Mouse (Mus musculus) mature B cell (primary cell): Measurements from ENCODE around the gene Upf1.

ENCODE experiments used
- in situ Hi-C: fragments of 300-500 bp; cut with MboI; formaldehyde crosslinking; loops from 2 replicates; pipeline ENCODE4 v1.14.3; 2019

Gene Upf1

GRCm38 (mm10) chr8:70359411-70359810 is 6.3 kb upstream of the Upf1 start:
- in situ Hi-C loops, result no loop called here

GRCm38 (mm10) chr8:70356111-70356510 is 3.0 kb upstream of the Upf1 start:
- in situ Hi-C loops, result no loop called here

GRCm38 (mm10) chr8:70354004-70354403 is 926 bp upstream of the Upf1 start:
- in situ Hi-C loops, result no loop called here

- in situ Hi-C loops, result no loop called here
Measured at GRCm38 (mm10) chr8:70352657-70353151, 374 bp downstream of the Upf1 start.

GRCm38 (mm10) chr8:70352000-70352384 is 1.1 kb downstream of the Upf1 start:
- in situ Hi-C loops, result no loop called here

GRCm38 (mm10) chr8:70351035-70351999 is 1.8 kb downstream of the Upf1 start:
- in situ Hi-C loops, result no loop called here

GRCm38 (mm10) chr8:70347860-70348420 is 5.1 kb downstream of the Upf1 start:
- in situ Hi-C loops, result no loop called here

- in situ Hi-C loops, result no loop called here
Measured at GRCm38 (mm10) chr8:70347443-70347842, 5.6 kb downstream of the Upf1 start.

- in situ Hi-C loops, result no loop called here
Measured at GRCm38 (mm10) chr8:70344279-70344678, 8.8 kb downstream of the Upf1 start.

GRCm38 (mm10) chr8:70343696-70344095 is 9.4 kb downstream of the Upf1 start:
- in situ Hi-C loops, result no loop called here

GRCm38 (mm10) chr8:70343076-70343475 is 10.0 kb downstream of the Upf1 start:
- in situ Hi-C loops, result no loop called here

GRCm38 (mm10) chr8:70342007-70342406 is 11.1 kb downstream of the Upf1 start:
- in situ Hi-C loops, result no loop called here

- in situ Hi-C loops, result no loop called here
Measured at GRCm38 (mm10) chr8:70340659-70341058, 12.4 kb downstream of the Upf1 start.

GRCm38 (mm10) chr8:70338931-70339330 is 14.1 kb downstream of the Upf1 start:
- in situ Hi-C loops, result no loop called here

GRCm38 (mm10) chr8:70332878-70333202 is 20.2 kb downstream of the Upf1 start:
- in situ Hi-C loops, result no loop called here

GRCm38 (mm10) chr8:70332070-70332877 is 20.8 kb downstream of the Upf1 start:
- in situ Hi-C loops, result no loop called here

- in situ Hi-C loops, result no loop called here
Measured at GRCm38 (mm10) chr8:70331526-70331925, 21.6 kb downstream of the Upf1 start.

GRCm38 (mm10) chr8:70330741-70331364 is 22.2 kb downstream of the Upf1 start:
- in situ Hi-C loops, result no loop called here

GRCm38 (mm10) chr8:70329835-70330740 is 23.0 kb downstream of the Upf1 start:
- in situ Hi-C loops, result no loop called here

GRCm38 (mm10) chr8:70329124-70329834 is 23.8 kb downstream of the Upf1 start, which contains the start of gene Gdf1:
Gdf1 (plus strand) TSS chr8:70329817.
- in situ Hi-C loops, result no loop called here
